Mouse (Mus musculus) NIH3T3 (cell line): ENCODE data around the gene Nos1.
A peak's percentile ranks its signal among the peaks of the same experiment; 100 is the strongest.

Experiments
- DNase-seq: peaks from one replicate; pipeline ENCODE4 v3.0.0-alpha.2; 2012; ENCODE audit warnings: low read depth

Gene Nos1

GRCm38 (mm10) chr5:117955675-117956420 lies 175.0 kb downstream of the Nos1 start:
- peak; percentile 73 for DNase-seq

GRCm38 (mm10) chr5:117964750-117965149 lies 183.9 kb downstream of the Nos1 start:
- no peak for DNase-seq

GRCm38 (mm10) chr5:117966956-117967355 lies 186.1 kb downstream of the Nos1 start:
- DNase-seq: no peak

GRCm38 (mm10) chr5:117967659-117968069 lies 186.8 kb downstream of the Nos1 start:
- peak; percentile 31 for DNase-seq

- no peak for DNase-seq
These were observed 189.0 kb downstream of the Nos1 start for GRCm38 (mm10) chr5:117969681-117970427.

GRCm38 (mm10) chr5:117976263-117976656 lies 195.4 kb downstream of the Nos1 start:
- no peak for DNase-seq

GRCm38 (mm10) chr5:117976657-117977500 lies 196.0 kb downstream of the Nos1 start, which contains the start of gene Fbxo21:
TSS of gene Fbxo21 (plus strand) at chr5:117976730.
- DNase-seq: peak; percentile 98

- peak; percentile 22 for DNase-seq
These were observed 196.8 kb downstream of the Nos1 start for GRCm38 (mm10) chr5:117977501-117978158.

GRCm38 (mm10) chr5:117978159-117978697 lies 197.4 kb downstream of the Nos1 start:
- DNase-seq: no peak

- no peak for DNase-seq
These were observed 198.2 kb downstream of the Nos1 start for GRCm38 (mm10) chr5:117979082-117979481.

- DNase-seq: no peak
These were observed 200.1 kb downstream of the Nos1 start for GRCm38 (mm10) chr5:117980921-117981320.

- DNase-seq: no peak
These were observed 201.1 kb downstream of the Nos1 start for GRCm38 (mm10) chr5:117981943-117982342.

GRCm38 (mm10) chr5:117986327-117986726 lies 205.5 kb downstream of the Nos1 start:
- DNase-seq: no peak

GRCm38 (mm10) chr5:117987891-117988290 lies 207.1 kb downstream of the Nos1 start:
- no peak for DNase-seq

- no peak for DNase-seq
These were observed 207.5 kb downstream of the Nos1 start for GRCm38 (mm10) chr5:117988367-117988766.

GRCm38 (mm10) chr5:117989773-117990172 lies 208.9 kb downstream of the Nos1 start:
- peak; percentile 70 for DNase-seq

GRCm38 (mm10) chr5:117990957-117991356 lies 210.1 kb downstream of the Nos1 start:
- DNase-seq: no peak

- no peak for DNase-seq
These were observed 212.7 kb downstream of the Nos1 start for GRCm38 (mm10) chr5:117993550-117993949.

GRCm38 (mm10) chr5:117995372-117995901 lies 214.6 kb downstream of the Nos1 start:
- no peak for DNase-seq

- DNase-seq: no peak
These were observed 215.1 kb downstream of the Nos1 start for GRCm38 (mm10) chr5:117995911-117996310.

GRCm38 (mm10) chr5:117996581-117996980 lies 215.7 kb downstream of the Nos1 start:
- no peak for DNase-seq
